Mouse (Mus musculus) spleen, adult 18-20 months (tissue): ENCODE data around the gene Shld2.
"Not testable (repeated sequence)": the region's sequence is repeated elsewhere in the genome, so short reads cannot be mapped to it uniquely, and the experiment has no call there.

Source experiments
- DNase-seq, 2 experiments: peaks; one replicate each; pipeline ENCODE4 v3.0.0; 2022; ENCODE audit warnings: mixed read lengths in 2 of 2

Gene Shld2

GRCm38 (mm10) chr14:34318113-34318512, 7.8 kb upstream of the Shld2 start:
- no peak for DNase-seq

GRCm38 (mm10) chr14:34317431-34317830, 7.1 kb upstream of the Shld2 start:
- DNase-seq = no peak

- DNase-seq = no peak
Measured at GRCm38 (mm10) chr14:34316346-34316745, 6.1 kb upstream of the Shld2 start.

GRCm38 (mm10) chr14:34314796-34315195, 4.5 kb upstream of the Shld2 start:
- DNase-seq = no peak

- DNase-seq = not testable (repeated sequence)
Measured at GRCm38 (mm10) chr14:34314383-34314782, 4.1 kb upstream of the Shld2 start.

- no peak for DNase-seq
Measured at GRCm38 (mm10) chr14:34313612-34314011, 3.3 kb upstream of the Shld2 start.

GRCm38 (mm10) chr14:34312339-34313048, 2.2 kb upstream of the Shld2 start:
- no peak for DNase-seq

GRCm38 (mm10) chr14:34311691-34312090, 1.4 kb upstream of the Shld2 start:
- no peak for DNase-seq

GRCm38 (mm10) chr14:34311021-34311631, 833 bp upstream of the Shld2 start:
- DNase-seq = peak; percentile 54 to 63

GRCm38 (mm10) chr14:34309907-34310233, 423 bp downstream of the Shld2 start:
- DNase-seq = no peak

GRCm38 (mm10) chr14:34309266-34309665, 1.0 kb downstream of the Shld2 start:
- no peak for DNase-seq

GRCm38 (mm10) chr14:34303265-34303680, 7.0 kb downstream of the Shld2 start:
- no peak for DNase-seq

- DNase-seq = no peak
Measured at GRCm38 (mm10) chr14:34302681-34303242, 7.5 kb downstream of the Shld2 start.

- DNase-seq = no peak
Measured at GRCm38 (mm10) chr14:34298871-34299700, 11.2 kb downstream of the Shld2 start.

- DNase-seq = no peak
Measured at GRCm38 (mm10) chr14:34297634-34298033, 12.7 kb downstream of the Shld2 start.

GRCm38 (mm10) chr14:34297038-34297437, 13.3 kb downstream of the Shld2 start:
- no peak for DNase-seq

- DNase-seq = peak; percentile 20 to 29
Measured at GRCm38 (mm10) chr14:34296350-34296749, 13.9 kb downstream of the Shld2 start.

- DNase-seq = no peak
Measured at GRCm38 (mm10) chr14:34293641-34294040, 16.7 kb downstream of the Shld2 start.

GRCm38 (mm10) chr14:34290229-34290628, 20.1 kb downstream of the Shld2 start:
- DNase-seq = no peak

GRCm38 (mm10) chr14:34289259-34290015, 20.9 kb downstream of the Shld2 start:
- DNase-seq = no peak

GRCm38 (mm10) chr14:34288396-34288795, 21.9 kb downstream of the Shld2 start:
- no peak for DNase-seq

- DNase-seq = no peak
Measured at GRCm38 (mm10) chr14:34281736-34282269, 28.5 kb downstream of the Shld2 start.
